Mouse (Mus musculus): ENCODE measurements around the gene Mpp4. TPM values are rescaled to one million over a fixed set of nuclear protein-coding genes. Genes with fewer than 3 reads are reported as not detected.

Gene Mpp4
- polyA plus RNA-seq, 1 experiment: 0.51 TPM

- TF ChIP-seq CTCF (IDR thresholded peaks at IDR 0.05; ENCODE audit: control insufficient read depth, insufficient read depth, insufficient read length) (no peak), FOSL1 (IDR thresholded peaks at IDR 0.05; ENCODE audit: insufficient read depth, low read length, poor library complexity, severe bottlenecking) (no peak), USF1 (IDR thresholded peaks at IDR 0.05; ENCODE audit: low read depth) (no peak), MAX (IDR thresholded peaks at IDR 0.05) (no peak), CEBPB (IDR thresholded peaks at IDR 0.05; ENCODE audit: low read depth) (no peak), MYOG (IDR thresholded peaks at IDR 0.05; ENCODE audit: control insufficient read depth, extremely low read depth, insufficient read length) (no peak), MYOD1 (IDR thresholded peaks at IDR 0.05; ENCODE audit: control insufficient read depth, insufficient read length, low read depth) (no peak)
- H3K79me2 ChIP-seq (ENCODE audit: control insufficient read depth, insufficient read depth): no peaks in the 10 kb centered on the region
- no peaks in the 10 kb centered on the region for H3K79me3 ChIP-seq (ENCODE audit: low read depth)
- peaks cover 14% of the 10 kb centered on the region for H3K36me3 ChIP-seq (ENCODE audit: control insufficient read depth, insufficient read depth)
- H3K27me3 ChIP-seq (ENCODE audit: control insufficient read depth, insufficient read depth, insufficient read length): no peaks in the 10 kb centered on the region
- no peak overlapping the region for H3K4me3 ChIP-seq (ENCODE audit: insufficient read depth, poor library complexity, severe bottlenecking)
- no peak overlapping the region for H3ac ChIP-seq (ENCODE audit: control insufficient read depth, insufficient read length, low read depth)
Measured at GRCm38 (mm10) chr1:59161396-59161795, 1.8 kb downstream of the Mpp4 start.

- no peak overlapping the region for H3ac ChIP-seq (ENCODE audit: control insufficient read depth, insufficient read length, low read depth)
- peaks cover 11% of the 10 kb centered on the region for H3K36me3 ChIP-seq (ENCODE audit: control insufficient read depth, insufficient read depth)
- H3K27me3 ChIP-seq (ENCODE audit: control insufficient read depth, insufficient read depth, insufficient read length): no peaks in the 10 kb centered on the region
- H3K79me3 ChIP-seq (ENCODE audit: low read depth): no peaks in the 10 kb centered on the region
- TF ChIP-seq MYOD1 (IDR thresholded peaks at IDR 0.05; ENCODE audit: control insufficient read depth, insufficient read length, low read depth) (no peak), MYOG (IDR thresholded peaks at IDR 0.05; ENCODE audit: control insufficient read depth, extremely low read depth, insufficient read length) (no peak), CTCF (IDR thresholded peaks at IDR 0.05; ENCODE audit: control insufficient read depth, insufficient read depth, insufficient read length) (no peak), MAX (IDR thresholded peaks at IDR 0.05) (no peak), USF1 (IDR thresholded peaks at IDR 0.05; ENCODE audit: low read depth) (no peak), FOSL1 (IDR thresholded peaks at IDR 0.05; ENCODE audit: insufficient read depth, low read length, poor library complexity, severe bottlenecking) (no peak), CEBPB (IDR thresholded peaks at IDR 0.05; ENCODE audit: low read depth) (no peak)
- no peak overlapping the region for H3K4me3 ChIP-seq (ENCODE audit: insufficient read depth, poor library complexity, severe bottlenecking)
- no peaks in the 10 kb centered on the region for H3K79me2 ChIP-seq (ENCODE audit: control insufficient read depth, insufficient read depth)
Measured at GRCm38 (mm10) chr1:59160871-59161270, 2.3 kb downstream of the Mpp4 start.

GRCm38 (mm10) chr1:59159136-59159535 lies 4.1 kb downstream of the Mpp4 start:
- H3K79me3 ChIP-seq (ENCODE audit: low read depth): no peaks in the 10 kb centered on the region
- H3K4me3 ChIP-seq (ENCODE audit: insufficient read depth, poor library complexity, severe bottlenecking): no peak overlapping the region
- no peak overlapping the region for H3ac ChIP-seq (ENCODE audit: control insufficient read depth, insufficient read length, low read depth)
- H3K36me3 ChIP-seq (ENCODE audit: control insufficient read depth, insufficient read depth): peaks cover 8% of the 10 kb centered on the region
- no peak for TF ChIP-seq CEBPB (IDR thresholded peaks at IDR 0.05; ENCODE audit: low read depth)
- no peak for TF ChIP-seq MYOG (IDR thresholded peaks at IDR 0.05; ENCODE audit: control insufficient read depth, extremely low read depth, insufficient read length)
- no peak for TF ChIP-seq USF1 (IDR thresholded peaks at IDR 0.05; ENCODE audit: low read depth)
- no peak for TF ChIP-seq FOSL1 (IDR thresholded peaks at IDR 0.05; ENCODE audit: insufficient read depth, low read length, poor library complexity, severe bottlenecking)
- no peak for TF ChIP-seq CTCF (IDR thresholded peaks at IDR 0.05; ENCODE audit: control insufficient read depth, insufficient read depth, insufficient read length)
- no peak for TF ChIP-seq MAX (IDR thresholded peaks at IDR 0.05)
- no peak for TF ChIP-seq MYOD1 (IDR thresholded peaks at IDR 0.05; ENCODE audit: control insufficient read depth, insufficient read length, low read depth)
- H3K79me2 ChIP-seq (ENCODE audit: control insufficient read depth, insufficient read depth): no peaks in the 10 kb centered on the region
- H3K27me3 ChIP-seq (ENCODE audit: control insufficient read depth, insufficient read depth, insufficient read length): no peaks in the 10 kb centered on the region

- H3K79me3 ChIP-seq (ENCODE audit: low read depth): no peaks in the 10 kb centered on the region
- no peaks in the 10 kb centered on the region for H3K79me2 ChIP-seq (ENCODE audit: control insufficient read depth, insufficient read depth)
- no peaks in the 10 kb centered on the region for H3K27me3 ChIP-seq (ENCODE audit: control insufficient read depth, insufficient read depth, insufficient read length)
- no peak overlapping the region for H3ac ChIP-seq (ENCODE audit: control insufficient read depth, insufficient read length, low read depth)
- TF ChIP-seq FOSL1 (IDR thresholded peaks at IDR 0.05; ENCODE audit: insufficient read depth, low read length, poor library complexity, severe bottlenecking) (no peak), CEBPB (IDR thresholded peaks at IDR 0.05; ENCODE audit: low read depth) (no peak), MYOG (IDR thresholded peaks at IDR 0.05; ENCODE audit: control insufficient read depth, extremely low read depth, insufficient read length) (no peak), CTCF (IDR thresholded peaks at IDR 0.05; ENCODE audit: control insufficient read depth, insufficient read depth, insufficient read length) (no peak), MYOD1 (IDR thresholded peaks at IDR 0.05; ENCODE audit: control insufficient read depth, insufficient read length, low read depth) (no peak), USF1 (IDR thresholded peaks at IDR 0.05; ENCODE audit: low read depth) (no peak), MAX (IDR thresholded peaks at IDR 0.05) (no peak)
- H3K4me3 ChIP-seq (ENCODE audit: insufficient read depth, poor library complexity, severe bottlenecking): no peak overlapping the region
- H3K36me3 ChIP-seq (ENCODE audit: control insufficient read depth, insufficient read depth): peaks cover 3% of the 10 kb centered on the region
Measured at GRCm38 (mm10) chr1:59158498-59158897, 4.7 kb downstream of the Mpp4 start.

- no peak overlapping the region for H3K4me3 ChIP-seq (ENCODE audit: insufficient read depth, poor library complexity, severe bottlenecking)
- H3K27me3 ChIP-seq (ENCODE audit: control insufficient read depth, insufficient read depth, insufficient read length): no peaks in the 10 kb centered on the region
- H3K36me3 ChIP-seq (ENCODE audit: control insufficient read depth, insufficient read depth): no peaks in the 10 kb centered on the region
- no peak for TF ChIP-seq CTCF (IDR thresholded peaks at IDR 0.05; ENCODE audit: control insufficient read depth, insufficient read depth, insufficient read length)
- TF ChIP-seq MYOG (IDR thresholded peaks at IDR 0.05; ENCODE audit: control insufficient read depth, extremely low read depth, insufficient read length): no peak
- no peak for TF ChIP-seq MYOD1 (IDR thresholded peaks at IDR 0.05; ENCODE audit: control insufficient read depth, insufficient read length, low read depth)
- TF ChIP-seq FOSL1 (IDR thresholded peaks at IDR 0.05; ENCODE audit: insufficient read depth, low read length, poor library complexity, severe bottlenecking): no peak
- no peaks in the 10 kb centered on the region for H3K79me3 ChIP-seq (ENCODE audit: low read depth)
- H3ac ChIP-seq (ENCODE audit: control insufficient read depth, insufficient read length, low read depth): no peak overlapping the region
- H3K79me2 ChIP-seq (ENCODE audit: control insufficient read depth, insufficient read depth): no peaks in the 10 kb centered on the region
Measured at GRCm38 (mm10) chr1:59157846-59158245, 5.3 kb downstream of the Mpp4 start.

- Histone ChIP-seq H3K27me3 (ENCODE audit: control insufficient read depth, insufficient read depth, insufficient read length) (no peaks in the 10 kb centered on the region), H3ac (ENCODE audit: control insufficient read depth, insufficient read length, low read depth) (no peak overlapping the region), H3K79me2 (ENCODE audit: control insufficient read depth, insufficient read depth) (no peaks in the 10 kb centered on the region), H3K36me3 (ENCODE audit: control insufficient read depth, insufficient read depth) (no peaks in the 10 kb centered on the region), H3K79me3 (ENCODE audit: low read depth) (no peaks in the 10 kb centered on the region), H3K4me3 (ENCODE audit: insufficient read depth, poor library complexity, severe bottlenecking) (no peak overlapping the region)
- no peak for TF ChIP-seq FOSL1 (IDR thresholded peaks at IDR 0.05; ENCODE audit: insufficient read depth, low read length, poor library complexity, severe bottlenecking)
- TF ChIP-seq CTCF (IDR thresholded peaks at IDR 0.05; ENCODE audit: control insufficient read depth, insufficient read depth, insufficient read length): no peak
- TF ChIP-seq USF1 (IDR thresholded peaks at IDR 0.05; ENCODE audit: low read depth): no peak
- no peak for TF ChIP-seq MYOD1 (IDR thresholded peaks at IDR 0.05; ENCODE audit: control insufficient read depth, insufficient read length, low read depth)
- no peak for TF ChIP-seq CEBPB (IDR thresholded peaks at IDR 0.05; ENCODE audit: low read depth)
- TF ChIP-seq MYOG (IDR thresholded peaks at IDR 0.05; ENCODE audit: control insufficient read depth, extremely low read depth, insufficient read length): no peak
- TF ChIP-seq MAX (IDR thresholded peaks at IDR 0.05): no peak
Measured at GRCm38 (mm10) chr1:59152346-59152745, 10.8 kb downstream of the Mpp4 start.
